Mouse (Mus musculus) cerebral cortex, adult 2 months (tissue): Measurements from ENCODE around the gene Rnf186.

ENCODE experiments used
- WGBS: fragments of 180-500 bp; shearing (Covaris S2); methylation state at CpG from one replicate; pipeline ENCODE4 v1.1.7; 2018; 5-methylcytosine and 5-hydroxymethylcytosine counted together

The Rnf186 gene

DNA sequence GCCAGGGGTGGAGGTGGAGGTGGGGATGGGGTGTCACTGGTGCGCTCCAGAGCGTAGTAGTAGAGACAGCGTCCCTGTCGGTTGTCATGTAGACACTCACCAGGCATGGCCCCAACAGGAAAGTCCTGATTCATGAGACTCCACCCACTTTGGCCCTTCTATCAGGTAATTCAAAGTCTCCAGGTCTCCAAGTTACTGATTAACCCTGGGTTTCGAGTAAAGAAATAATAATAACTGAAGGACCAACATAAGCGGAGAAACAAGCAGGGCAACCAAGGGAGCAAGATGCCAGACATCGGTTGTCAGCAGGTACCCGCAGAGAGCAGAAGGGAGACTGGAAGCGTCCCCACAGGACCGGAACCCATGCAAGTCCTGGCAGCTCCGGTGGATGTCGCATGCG is at the start of gene Rnf186:
Gene Rnf186, plus strand, starts transcription at position 247 of the 400 bp plus-strand sequence.
- WGBS: 96% methylated on average over 13 of the region's 13 CpGs

- WGBS: 68% methylated on average over 9 of the region's 9 CpGs
Measured at GRCm38 (mm10) chr4:138917282-138917681, 49.6 kb upstream of the Rnf186 start.

DNA sequence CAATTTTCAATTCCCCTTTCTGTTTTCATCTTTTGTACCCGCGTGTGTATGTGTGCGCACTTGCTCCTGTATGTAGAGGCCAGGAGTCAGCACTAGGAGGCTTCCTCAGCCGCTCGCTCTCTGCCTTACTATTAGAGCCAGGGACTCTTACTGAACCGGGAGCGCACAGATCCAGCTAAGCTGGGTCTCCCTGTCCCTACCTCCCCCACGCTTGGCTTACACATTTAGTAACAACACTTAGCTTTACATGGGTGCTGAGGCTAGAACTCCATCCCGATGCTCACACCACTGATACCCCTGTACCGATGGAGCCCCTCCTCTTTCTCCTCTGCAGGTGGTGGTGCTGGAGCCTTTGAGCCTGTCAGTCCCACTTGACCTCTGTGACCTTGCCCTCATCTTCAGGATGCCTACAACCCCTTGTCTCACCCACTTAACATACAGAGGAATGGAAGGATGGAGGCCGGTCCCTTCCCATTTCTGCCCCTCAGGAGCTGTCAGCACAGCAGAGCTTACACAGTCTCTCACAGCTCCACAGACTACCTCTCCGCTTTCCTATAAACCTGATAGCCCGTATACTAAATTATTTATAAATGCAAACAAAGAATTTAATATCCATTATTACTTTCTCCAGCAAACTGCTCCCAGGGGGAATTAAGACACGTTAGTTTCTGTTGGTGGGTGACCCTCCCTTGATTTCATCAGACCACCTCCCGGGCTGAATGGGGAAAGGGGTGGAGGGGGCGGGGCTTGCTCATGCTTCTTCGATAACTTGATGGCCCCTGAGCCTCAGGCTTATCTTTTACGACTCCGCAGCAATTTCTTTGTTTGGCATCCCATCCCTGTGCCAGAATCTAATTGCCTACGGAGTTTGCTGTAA is 45.4 kb upstream of the Rnf186 start:
- 39% methylated on average over 20 of the region's 20 CpGs for WGBS

DNA sequence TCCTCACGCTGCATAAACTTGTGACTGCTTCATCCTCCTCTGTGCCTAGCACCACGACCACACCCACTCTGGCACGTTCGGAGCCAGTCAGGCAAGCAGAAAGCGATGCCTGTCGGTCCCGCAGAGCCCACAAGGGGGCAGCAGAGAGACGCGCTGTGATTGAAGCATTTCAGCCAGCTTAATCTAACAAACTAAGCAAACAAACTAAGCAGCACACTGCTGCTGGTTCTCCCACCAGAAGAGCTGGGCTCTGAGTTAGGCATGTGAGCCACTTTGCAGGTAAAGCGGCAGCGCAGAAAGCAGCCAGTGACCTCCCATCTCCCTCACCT is 44.8 kb upstream of the Rnf186 start:
- under 1% methylated on average over 11 of the region's 11 CpGs for WGBS

- WGBS: 74% methylated on average over 2 of the region's 2 CpGs
Measured at GRCm38 (mm10) chr4:138925561-138925960, 41.4 kb upstream of the Rnf186 start.

GRCm38 (mm10) chr4:138933862-138934261 is 33.0 kb upstream of the Rnf186 start:
- WGBS: 87% methylated on average over 3 of the region's 3 CpGs

DNA sequence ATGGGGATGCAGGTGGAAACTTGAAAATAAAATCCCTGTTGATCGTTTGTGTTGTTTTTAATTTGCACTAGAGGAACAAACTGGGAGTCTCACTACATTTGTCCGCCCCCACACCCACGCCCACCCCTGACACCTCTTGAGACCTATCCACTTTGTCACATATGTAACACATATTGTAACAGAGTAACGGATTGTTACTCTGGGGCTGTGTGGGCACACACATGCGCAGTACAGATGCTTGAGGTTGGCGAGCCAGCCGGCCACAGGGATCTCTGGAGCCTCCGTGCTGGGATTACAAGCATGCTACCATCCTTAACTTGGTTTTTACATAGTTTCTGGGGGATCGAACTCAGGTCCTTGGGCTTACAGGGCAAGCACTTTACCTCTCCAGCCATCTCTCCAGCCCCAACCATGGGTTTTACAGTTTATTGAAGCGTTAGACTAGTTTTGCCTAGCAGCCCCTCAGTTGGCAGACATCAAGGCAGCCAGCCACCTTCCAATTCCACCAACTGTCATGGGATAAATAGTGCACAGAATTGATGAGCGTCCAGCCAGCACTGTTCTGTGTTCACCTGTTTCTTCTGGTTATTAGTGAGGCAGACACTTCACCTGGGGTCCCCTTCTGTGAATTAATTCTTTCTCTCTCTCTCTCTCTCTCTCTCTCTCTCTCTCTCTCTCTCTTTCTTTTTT is 32.3 kb upstream of the Rnf186 start:
- WGBS: 80% methylated on average over 11 of the region's 11 CpGs

DNA sequence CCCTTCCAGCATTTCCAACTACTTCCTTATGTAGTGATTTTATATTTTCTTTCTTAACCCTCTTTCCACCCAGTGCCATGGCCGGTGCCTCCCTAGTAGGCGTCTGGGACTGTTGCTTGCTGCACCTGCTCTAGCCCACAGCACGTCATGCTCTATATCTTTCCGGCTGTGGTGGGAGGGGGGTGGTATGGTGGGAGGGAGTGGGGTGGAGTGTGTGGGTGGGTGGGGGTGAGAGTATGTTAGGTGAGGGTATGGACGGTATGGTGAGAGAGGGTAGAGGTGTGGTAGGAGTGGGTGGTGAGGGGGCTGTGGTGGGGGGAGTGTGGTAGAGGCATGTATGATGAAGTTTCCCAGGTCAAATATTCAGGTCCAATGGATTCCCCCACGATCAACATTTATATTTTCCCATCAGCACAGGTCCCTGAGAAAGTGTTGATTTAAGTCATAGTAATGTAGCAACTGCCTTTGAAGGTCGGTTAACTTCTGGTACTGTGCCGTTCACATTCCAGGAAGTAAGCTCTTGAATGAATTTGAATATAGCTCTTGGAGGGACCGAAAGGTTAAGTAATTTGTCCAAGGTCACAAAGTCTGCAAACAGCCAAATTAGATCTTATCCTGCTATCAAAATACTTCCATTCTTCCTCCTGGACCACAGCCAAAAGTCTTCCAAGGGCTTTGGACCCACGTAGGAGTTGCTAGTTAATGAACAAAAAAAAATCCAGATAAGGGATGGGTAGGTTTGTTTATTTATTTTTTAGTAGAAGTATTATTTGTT is 28.2 kb upstream of the Rnf186 start:
- WGBS: 66% methylated on average over 10 of the region's 10 CpGs

GRCm38 (mm10) chr4:138939481-138939880 is 27.4 kb upstream of the Rnf186 start:
- WGBS: 64% methylated on average over 4 of the region's 4 CpGs

GRCm38 (mm10) chr4:138941401-138941800 is 25.5 kb upstream of the Rnf186 start:
- 69% methylated on average over 7 of the region's 7 CpGs for WGBS

- 49% methylated on average over 6 of the region's 6 CpGs for WGBS
Measured at GRCm38 (mm10) chr4:138941966-138942365, 24.9 kb upstream of the Rnf186 start.

DNA sequence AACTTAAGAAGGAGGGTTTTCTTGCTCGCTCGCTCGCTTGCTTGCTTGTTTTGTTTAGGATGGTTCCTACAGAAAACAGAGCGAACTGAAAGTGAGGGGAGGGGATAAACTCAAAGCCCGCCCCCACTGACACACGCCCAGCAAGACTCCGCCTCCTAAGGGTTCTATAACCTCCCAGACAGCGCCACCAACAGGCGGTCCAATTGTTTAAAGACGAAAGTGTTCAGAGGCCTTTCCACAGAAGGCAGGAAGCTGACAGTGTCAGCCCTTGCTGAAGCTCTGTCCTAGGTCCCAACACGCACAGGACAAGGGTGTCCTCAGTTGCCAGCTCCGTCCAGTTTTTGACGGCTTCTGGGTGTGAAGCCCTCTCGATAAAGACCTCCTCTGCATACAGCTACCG is 23.2 kb upstream of the Rnf186 start:
- 33% methylated on average over 15 of the region's 15 CpGs for WGBS

DNA sequence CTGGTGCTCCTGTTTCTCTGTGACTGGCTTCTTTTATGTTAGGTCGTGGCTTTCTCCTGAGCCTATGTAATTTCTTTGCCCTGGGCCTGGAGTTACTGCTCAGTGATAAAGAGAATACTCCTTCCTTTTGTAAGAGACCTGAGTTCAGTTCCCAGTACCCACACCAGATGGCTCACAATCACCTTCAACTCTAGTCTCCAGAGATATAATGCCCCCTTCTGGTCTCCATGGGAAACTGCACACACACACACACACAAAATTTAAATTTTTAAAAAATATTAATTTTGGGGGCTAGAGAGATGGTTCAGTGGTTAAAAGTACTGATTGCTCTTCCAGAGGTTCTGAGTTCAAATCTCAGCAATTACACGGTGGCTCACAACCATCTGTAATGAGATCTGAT is 18.7 kb upstream of the Rnf186 start:
- 82% methylated on average over 2 of the region's 2 CpGs for WGBS

- WGBS: 75% methylated on average over 9 of the region's 9 CpGs
Measured at GRCm38 (mm10) chr4:138958612-138959011, 8.3 kb upstream of the Rnf186 start.

DNA sequence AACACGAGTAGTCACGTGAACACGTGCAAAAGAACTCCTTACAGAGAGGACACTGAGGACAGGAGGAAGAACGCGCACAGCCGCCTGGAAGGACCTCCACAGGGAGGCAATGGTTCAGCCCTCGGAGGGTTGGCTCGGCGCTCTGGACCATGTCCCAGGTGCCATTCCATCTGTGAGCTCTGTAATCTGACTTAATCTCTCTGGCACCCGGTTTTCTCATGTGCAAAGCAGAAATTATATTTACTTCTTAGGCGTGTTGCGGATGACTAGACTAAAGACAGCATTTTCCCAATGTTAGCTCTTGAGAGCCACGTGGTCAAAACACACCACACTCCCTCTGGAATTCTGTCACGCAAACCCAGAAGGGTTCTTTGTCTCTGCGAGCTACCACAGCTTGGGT is 7.8 kb upstream of the Rnf186 start:
- WGBS: 41% methylated on average over 15 of the region's 15 CpGs

DNA sequence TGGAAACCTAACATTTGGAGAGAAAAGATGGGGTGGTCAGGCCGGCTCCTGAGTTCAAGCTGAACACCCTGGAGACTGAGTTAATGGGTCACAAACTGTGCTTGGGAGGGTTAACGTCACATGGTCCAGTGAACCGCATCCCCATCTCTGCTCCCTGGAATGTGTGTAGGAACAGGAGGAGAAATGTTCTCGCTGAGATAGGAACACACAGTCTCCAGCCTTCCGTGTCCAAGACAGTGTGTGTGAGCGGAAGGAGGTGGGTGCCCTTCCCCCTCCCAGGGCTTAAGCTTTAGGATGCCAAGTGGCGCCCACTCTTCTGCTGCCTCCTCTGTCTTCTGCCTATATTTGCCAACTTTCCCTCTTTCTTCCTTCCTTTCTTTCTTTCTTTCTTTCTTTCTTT is 7.0 kb upstream of the Rnf186 start:
- 53% methylated on average over 7 of the region's 7 CpGs for WGBS

DNA sequence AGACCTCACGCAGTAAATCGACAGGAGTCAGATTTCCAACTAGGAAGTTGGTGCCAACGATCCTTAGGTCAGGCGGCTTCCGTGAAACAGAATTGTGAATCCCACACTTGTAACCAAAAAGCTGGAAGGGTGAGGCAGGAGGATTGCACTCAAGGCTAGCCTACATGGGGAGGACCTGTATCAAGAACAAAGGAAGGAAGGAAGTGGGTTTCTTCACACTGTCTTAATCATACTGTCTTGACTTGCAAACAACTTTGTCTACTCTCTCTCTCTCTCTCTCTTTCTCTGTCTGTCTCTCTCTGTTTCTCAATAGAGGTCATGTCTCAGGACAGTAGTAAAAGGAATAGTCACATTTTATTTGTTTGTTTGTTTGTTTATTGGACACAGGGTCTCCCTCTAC is 4.2 kb upstream of the Rnf186 start:
- WGBS: 92% methylated on average over 5 of the region's 5 CpGs

DNA sequence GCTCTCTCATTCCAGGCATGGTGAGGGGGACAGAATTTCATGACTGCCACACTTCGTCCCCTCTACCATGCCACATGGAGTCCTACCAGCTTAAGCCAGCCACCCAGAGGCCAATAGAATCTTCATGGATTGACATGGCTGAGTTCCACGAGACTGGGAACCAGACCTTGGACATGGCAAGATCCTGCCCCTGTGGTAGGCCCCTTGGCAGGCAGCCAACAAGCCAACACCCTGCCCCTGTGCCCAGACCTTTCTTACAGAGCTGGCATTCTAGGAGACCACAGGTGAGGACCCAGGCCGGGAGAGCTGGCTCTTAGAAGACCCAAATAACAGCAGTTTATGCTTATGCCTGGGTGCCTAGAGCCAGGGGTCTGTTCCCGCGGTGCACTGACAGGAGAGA is 1.0 kb upstream of the Rnf186 start:
- WGBS: 84% methylated on average over 5 of the region's 5 CpGs

DNA sequence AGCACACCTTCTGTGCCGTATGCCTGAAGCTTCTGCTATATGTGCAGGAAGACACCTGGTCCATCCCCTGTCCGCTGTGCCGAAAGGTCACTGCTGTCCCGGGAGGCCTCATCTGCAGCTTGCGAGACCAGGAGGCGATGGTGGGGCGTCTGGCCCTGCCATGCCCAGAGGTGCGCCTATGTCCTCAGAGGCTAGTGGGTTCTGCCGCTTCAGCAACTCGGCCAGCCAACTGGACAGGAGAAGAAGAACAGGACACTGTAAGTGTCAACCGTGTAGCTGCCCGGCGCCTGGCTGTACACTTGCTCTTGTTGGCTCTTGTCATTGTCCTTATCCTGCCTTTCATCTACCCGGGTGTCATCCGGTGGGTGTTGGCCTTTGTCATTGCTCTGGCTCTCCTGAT is 573 bp downstream of the Rnf186 start:
- 91% methylated on average over 15 of the region's 15 CpGs for WGBS

DNA sequence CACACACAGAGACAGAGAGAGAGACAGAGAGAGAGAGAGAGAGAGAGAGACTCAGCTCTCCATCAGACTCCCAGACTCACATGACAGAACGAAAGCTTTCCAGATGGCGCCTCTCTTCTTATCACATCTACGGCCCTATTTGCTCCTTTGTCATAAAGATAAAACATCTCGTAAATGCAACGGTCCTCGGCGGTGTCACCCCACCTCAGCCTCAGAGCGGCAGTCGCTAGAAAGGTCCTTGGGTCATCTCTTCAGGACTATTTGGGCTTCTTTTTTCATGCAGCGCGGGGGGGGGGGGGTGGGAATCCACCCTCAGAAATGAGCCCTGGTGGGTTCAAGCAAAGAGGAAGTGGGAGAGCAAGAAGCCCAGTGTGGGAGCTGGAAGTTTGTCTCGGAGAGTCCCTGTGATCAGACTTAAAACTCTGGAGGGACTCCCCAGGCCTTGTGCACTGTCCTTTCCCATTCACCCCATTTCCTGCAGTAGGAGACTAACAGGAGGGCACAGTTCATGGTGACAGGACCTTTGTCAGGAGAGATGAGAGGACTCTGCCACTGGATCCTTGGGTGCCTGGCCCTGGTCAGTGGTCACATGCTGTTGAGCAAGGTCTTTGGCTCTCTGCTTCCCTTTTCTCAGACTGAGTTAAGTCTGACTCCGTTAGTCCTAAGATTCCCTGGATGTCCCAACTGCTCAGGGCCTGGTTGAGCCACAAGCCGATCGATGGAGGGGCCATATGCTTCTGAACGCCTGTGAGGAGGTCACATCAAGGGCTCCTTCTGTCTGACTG is 2.1 kb downstream of the Rnf186 start:
- WGBS: 88% methylated on average over 16 of the region's 16 CpGs

- 65% methylated on average over 9 of the region's 9 CpGs for WGBS
Measured at GRCm38 (mm10) chr4:138969736-138970135, 2.8 kb downstream of the Rnf186 start.

DNA sequence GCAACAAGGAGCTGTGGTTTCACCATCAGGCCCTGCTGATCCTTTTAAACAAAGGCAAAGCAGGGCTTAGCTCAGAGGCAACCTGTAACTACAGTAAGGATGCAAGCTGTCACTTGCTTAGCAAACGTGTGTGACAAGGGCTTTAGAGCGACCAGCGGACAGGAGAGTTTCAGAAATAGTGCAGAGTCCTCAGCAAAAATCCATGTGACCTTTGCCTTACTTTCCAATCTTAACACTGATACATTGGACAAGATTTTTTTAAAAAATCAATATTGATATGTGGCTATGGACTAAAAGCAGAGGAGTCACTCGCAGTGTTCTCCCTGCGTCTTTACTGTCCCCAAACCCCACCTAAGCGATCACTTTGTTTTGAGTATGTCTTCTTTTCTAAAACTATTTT is 4.5 kb downstream of the Rnf186 start:
- WGBS: 96% methylated on average over 6 of the region's 6 CpGs
